Mouse (Mus musculus): Measurements from ENCODE around the gene Hoga1.

GRCm38 (mm10) chr19:42006568-42006967 lies 38.8 kb upstream of the Hoga1 start:
- TF ChIP-seq POLR2A (IDR thresholded peaks at IDR 0.05; ENCODE audit: low read depth, low read length) (no peak), CTCF (IDR thresholded peaks at IDR 0.05; ENCODE audit: borderline replicate concordance, insufficient read depth, low read length) (no peak)

Data from embryonic fibroblast, embryonic 13.5 days (primary cell).